Mouse (Mus musculus): ENCODE results near the gene Cnpy2.

GRCm38 (mm10) chr10:128297622-128298021 is 24.6 kb upstream of the Cnpy2 start:
- TF ChIP-seq POLR2A (IDR thresholded peaks at IDR 0.05; ENCODE audit: low read depth, low read length): no peak
- TF ChIP-seq CTCF (IDR thresholded peaks at IDR 0.05; ENCODE audit: extremely low read depth, insufficient read length, insufficient replicate concordance, low read depth, low read length): no peak

All from small intestine, adult 2 months (tissue).